Mouse (Mus musculus) CD4-positive, CD25-positive, alpha-beta regulatory T cell, adult 2 months (primary cell): ENCODE data around the gene Mrpl24.
A peak's percentile ranks its signal among the peaks of the same experiment; 100 is the strongest.

ENCODE experiments used
- DNase-seq: peaks from one replicate; pipeline ENCODE4 v3.0.0-alpha.2; 2012; ENCODE audit warnings: low read depth, low spot score

The Mrpl24 gene

DNA sequence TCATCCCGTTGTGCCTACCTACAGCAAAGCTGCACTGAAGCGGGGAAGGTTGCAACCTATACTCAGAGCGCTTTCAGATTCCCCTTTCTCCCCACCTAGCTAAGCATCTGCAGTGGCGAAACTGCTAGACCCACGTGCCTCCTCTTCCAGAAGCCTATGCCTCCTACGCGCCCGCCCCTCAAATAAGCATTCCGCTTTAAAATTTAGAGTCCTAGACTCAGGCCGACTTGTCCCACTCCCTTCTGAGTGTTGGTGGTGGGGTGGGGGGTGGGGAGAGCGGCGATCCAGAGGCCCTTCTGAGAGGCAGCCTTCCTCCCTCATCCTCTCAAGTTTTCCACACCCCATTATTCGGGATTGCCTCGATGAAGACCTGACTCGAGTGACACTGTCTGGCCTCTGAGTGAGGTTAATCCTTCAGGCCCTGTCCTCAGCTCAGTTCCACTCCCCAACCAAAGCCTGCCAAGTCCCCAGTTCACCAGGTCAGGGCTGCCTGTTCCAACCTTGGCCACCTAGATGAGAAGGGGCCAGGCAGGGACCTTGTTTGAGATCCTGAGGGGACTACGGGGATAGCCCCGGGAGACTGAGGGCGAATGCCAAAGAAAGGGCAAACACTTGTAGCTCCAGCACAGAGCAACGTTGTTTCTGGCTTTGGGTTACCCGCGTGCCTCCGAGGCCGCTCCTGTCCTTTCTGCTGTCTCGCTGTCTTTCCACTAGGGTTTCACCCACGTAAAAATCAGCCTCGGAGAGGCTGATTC, 27.9 kb downstream of the Mrpl24 start:
- DNase-seq, result peak; percentile 44

DNA sequence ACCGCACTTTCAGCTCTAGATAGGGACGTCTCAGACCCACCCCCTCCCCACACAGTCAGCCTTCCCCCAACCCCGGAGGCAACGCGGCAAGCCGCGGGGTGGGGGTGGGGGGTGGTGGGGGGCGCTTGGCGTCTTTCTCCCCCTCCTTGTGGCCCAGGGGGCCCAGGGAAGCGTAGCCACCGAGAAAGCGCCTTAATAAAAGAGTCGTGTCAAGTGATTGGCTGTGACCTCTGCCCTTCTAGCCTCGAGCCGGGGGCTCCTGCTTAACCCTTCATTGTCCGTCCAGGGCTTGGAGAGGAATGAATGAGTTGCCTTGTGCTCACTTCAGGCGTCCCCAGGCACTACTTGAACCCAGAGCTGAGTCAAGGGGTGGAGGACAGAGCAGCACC, 28.5 kb downstream of the Mrpl24 start:
- DNase-seq, result no peak

DNA sequence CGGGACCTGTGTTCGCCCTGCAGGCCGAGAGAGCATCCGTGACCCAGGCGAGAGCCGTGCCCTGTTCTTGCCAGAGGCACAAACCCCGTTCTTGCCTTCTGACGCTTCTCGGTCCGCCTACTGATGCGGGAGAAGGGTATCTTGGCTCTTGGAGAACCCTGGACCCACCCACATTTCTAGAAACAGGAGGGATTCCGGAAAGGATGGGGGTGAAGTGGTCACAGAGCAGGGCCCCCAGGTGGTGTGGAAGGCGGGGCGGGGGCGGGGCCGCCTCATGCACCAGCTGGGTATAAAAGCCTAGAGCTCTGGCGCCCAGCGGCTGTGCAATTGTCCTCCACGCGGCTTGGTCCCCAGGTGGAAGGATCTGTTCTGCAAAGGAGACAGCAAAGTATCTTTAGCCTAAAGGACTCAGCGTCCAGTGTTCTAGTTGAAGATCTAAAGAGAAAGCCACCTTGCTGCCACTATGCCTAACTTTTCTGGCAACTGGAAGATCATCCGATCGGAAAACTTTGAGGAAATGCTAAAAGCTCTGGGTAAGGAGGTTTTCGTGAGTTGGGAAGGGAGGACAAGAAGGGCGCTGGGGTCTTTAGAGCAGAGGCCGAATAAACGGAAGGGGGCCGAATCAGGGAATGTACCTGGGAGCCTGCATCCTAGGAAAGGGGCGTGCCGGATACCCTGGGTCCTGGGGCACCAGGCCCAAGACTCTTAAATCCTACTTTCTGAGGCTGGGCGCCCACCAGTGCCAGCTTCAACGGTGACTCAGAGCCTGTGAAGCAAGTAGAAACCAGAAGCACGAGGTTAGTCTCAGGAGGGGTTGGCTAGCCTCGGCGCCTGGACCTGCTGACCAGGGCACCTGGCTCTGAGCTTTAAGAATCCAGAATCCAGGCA, 29.3 kb downstream of the Mrpl24 start, which contains the start of gene Crabp2:
TSS of gene Crabp2 (plus strand) at position 289 of the 888 bp plus-strand sequence.
- peak; percentile 45 for DNase-seq

DNA sequence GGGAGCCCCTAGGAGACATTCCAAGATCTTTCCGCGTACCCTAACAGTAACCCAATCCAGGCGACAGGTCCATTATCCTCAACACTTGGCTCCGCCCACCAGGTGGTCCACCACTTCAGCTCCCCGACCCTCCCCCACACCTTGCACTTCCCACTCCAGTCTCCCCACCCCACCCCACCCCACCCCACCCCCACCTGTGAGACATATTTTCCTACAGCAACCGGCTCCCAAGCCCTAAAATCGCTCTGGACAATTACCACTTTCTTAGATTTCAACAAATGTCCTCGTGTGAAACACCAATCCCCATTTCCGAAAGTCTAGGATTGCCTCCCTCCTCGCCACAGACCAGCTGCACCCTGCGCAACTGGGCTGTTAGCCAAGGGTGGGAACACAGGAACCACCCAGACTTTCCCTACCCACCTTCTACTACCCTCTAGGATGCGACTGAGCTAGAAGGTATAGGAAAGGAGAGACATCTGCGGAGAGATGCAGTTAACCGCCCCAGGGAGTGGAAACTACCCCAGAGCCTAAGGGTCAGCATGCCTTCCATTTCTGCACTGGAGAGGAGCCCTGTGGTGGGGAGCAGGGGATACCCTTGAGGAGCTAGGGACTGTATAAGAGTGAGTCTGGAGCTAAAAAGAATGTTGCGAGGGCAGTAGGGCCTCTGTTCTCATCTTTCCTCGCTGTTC, 30.1 kb downstream of the Mrpl24 start:
- DNase-seq, result no peak

DNA sequence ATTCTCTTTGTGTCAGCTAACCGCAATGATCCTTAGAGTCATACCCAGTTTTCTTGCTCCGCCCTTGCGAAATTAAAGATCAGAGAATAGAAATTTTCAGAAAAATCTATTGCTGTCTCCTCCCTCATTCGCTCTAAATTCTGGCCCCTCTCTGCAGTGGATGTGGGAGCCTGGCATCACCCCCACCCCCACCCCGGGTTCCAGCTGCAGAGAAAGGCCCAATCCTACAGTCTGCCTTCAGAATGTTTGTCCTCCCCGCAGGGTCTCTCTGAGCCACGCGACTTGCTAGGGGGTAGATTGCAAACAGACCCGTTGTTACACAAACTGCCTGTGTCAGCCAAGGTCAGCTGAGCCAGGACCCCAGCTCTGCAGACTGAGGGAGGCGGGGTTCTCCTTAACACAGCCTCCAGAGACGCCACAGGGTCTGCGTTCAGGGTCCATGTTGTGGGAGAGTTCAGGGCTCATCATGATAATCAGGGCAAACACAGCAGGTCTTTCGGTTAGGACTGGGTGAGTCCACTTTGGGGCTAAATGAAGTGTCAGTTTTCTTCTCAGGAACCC, 30.7 kb downstream of the Mrpl24 start:
- no peak for DNase-seq

DNA sequence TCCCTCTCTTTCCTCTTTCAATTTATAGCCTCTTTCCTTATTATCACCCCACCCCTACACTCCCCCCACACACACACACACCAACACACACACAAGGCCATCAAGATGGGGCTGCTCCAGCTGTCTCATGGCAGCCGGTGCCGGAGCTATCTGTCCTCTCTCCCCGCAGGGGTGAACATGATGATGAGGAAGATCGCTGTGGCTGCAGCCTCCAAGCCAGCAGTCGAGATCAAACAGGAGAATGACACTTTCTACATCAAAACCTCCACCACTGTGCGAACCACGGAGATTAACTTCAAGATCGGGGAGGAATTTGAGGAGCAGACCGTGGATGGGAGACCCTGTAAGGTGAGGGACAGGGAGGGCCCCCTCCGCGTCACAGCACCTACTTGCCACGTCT, 32.6 kb downstream of the Mrpl24 start:
- no peak for DNase-seq

DNA sequence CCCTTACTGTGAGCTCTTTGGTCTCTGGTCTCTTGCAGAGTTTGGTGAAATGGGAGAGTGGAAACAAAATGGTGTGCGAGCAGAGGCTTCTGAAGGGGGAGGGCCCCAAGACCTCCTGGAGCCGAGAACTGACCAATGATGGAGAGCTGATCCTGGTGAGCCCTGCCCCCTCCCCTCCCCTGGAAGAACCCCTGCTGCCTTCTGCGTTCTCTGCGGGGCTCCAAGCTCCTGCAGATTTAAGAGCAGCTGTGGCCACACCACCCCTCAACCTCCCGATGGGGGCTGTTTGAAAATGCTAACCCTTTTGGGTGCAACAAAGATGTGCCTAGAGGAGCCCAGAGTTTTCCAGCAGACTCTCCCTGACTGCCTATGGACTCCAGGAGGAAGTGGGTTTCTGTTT, 33.1 kb downstream of the Mrpl24 start:
- DNase-seq, result no peak

DNA sequence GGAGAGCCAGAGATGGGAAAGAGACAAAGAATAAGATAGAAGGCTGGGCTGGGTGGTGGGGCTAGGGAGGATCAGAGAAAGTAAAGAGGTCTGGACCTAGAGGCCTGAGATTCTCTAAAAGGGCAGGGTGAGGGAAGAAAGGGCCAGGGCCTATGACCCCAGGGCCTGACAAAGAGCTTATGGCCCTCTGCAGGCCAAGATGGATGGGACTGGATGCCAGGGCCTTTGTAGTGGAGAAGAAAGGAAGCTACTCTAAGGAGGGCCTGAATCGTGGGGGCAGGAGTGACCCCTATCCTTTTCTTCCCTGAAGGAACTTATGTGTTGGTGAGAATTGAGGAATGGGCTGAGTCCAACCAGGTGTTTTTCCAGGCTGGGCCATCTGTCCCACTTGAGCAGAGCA, 38.8 kb downstream of the Mrpl24 start:
- no peak for DNase-seq

DNA sequence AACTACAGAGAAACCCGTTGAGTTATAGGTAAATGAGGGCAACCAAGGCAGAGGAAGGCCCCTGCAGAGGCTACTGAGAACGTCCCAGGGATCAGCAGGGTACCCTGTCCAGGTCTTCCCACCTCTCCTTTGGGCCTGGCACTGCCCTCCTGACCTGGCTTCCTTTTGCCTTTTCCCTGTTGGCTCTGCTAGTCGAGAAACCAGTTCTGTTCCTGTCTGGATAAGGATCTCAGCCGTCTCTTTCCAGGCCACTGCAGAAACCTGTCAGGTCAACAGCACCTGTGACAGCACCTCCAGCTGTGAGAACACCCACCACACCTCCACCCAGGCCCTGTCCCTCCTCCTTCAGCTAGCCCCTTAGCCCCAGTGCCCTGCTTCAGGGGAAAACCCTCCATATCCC, 39.2 kb downstream of the Mrpl24 start:
- no peak for DNase-seq

DNA sequence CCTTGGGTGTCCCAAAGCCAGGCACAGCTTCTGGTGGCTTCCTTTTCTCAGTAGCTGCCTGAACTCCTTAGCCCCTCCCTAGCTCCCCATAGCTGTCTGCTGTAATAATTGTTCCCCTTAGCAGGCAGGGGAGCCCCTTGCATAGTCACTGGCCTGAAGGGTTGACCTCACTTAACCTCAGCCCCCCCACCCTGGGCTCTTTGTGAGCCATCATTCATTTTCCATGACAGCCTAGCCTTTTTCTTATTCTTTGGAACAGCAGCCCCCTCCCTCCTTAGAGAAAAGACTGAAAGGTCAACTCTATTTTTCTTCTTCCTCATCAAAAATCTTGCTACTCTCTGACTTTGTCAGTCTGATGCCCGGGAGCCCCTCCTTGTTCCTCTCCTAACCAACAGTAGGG, 39.7 kb downstream of the Mrpl24 start:
- no peak for DNase-seq

DNA sequence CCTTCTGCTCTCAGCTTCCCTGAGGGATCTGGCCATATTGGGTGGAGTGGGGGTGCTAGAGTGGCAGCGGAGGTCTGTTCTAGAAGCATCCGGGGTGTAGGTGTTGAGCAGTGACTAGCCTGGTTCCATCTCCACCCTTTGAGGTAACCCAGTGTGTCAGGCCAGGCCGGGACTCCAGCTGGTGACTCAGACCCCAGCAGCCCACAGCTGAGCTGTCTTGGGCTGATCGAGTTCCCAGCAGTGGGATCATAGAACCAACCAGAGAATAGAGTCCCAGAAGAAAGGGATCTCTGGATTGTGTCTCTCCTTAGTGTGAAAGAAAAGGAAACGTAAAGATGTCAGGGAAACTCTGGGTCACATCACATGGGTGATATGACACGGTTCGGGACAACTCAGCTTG, 40.1 kb downstream of the Mrpl24 start:
- DNase-seq, result no peak

DNA sequence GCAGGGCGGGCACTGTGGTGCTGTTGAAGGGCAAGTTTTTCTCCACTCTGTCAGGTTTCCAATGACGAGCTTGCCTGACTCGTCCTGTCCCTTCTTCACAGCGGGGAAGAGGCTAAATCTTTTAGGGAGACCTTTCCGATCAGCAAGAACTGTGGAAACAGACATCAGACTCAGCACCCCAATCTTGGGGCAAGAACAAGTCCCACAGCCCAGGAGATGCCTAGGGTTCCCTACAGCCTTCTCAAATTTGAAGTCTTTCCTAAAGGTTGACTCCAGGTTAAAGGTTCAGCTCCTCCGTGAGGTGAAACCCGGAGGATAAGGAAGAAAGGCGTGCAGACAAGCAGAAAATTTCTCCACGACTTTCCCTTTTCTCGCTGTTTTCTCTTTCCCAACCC, 40.9 kb downstream of the Mrpl24 start:
- DNase-seq, result no peak

DNA sequence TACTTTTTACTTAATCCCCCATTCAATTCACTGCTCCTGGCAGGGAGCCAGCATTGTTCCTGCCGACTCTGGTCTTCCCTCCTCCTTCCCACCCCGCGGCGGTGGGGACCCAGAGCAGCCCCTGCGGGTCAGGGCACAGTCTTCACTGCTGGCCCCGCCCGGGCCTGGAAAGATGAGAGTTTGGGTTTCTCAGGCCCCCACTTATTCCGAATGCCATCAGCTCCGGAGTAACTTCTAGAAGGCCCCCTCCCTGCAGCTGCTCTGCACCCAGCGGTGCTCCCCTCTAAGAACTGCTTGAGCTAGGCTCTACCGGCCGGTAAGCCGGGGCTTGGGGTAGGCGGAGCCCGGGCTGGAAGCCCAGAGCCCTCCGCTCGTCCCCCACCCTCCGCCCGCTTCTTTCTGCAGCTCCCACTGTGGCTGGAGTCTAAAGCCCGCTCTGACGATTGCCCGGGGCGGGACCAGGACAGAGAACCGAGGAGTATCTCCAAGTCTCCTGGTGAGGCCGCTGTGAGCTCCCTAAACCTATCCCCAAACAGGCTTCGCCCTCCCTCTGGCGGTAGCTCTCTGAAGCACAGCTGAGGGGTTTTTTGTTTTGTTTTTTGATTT, 41.4 kb downstream of the Mrpl24 start:
- DNase-seq, result peak; percentile 85

DNA sequence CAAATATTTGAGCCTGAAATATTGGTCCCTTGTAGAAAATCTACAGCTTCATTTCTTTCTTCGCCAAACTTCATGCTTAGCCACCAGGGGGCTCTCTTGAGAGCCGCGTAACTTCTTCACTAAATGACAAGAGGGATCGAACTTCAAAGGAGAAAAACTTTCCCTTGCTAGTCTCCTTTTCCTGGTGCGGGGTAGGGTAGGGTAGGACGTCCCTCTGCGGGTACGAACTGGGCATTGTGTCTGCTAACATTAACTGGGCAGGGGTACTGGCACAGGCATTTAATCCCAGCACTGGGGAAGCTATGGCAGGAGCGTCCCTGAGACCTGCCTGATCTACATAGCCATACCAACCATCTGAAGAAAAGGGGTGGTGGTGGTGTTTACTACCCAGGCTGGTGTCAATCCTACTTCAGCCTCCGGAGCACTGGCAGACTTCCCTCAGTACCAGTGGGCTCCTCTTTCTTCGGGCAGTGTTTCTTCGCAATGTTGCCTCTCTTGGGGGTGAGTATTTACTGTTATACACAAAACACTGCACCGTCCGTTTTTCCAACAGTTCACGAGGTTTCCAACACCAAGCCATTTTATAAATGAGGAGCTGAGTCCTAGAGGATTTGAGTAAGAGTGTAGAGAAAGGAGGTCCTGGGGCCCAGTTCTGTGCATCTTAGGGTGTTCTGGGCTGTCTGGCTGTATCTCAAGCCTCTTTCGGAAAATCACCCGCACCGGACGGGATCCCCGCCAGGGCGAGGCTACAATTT, 51.1 kb downstream of the Mrpl24 start:
- peak; percentile 83 for DNase-seq

DNA sequence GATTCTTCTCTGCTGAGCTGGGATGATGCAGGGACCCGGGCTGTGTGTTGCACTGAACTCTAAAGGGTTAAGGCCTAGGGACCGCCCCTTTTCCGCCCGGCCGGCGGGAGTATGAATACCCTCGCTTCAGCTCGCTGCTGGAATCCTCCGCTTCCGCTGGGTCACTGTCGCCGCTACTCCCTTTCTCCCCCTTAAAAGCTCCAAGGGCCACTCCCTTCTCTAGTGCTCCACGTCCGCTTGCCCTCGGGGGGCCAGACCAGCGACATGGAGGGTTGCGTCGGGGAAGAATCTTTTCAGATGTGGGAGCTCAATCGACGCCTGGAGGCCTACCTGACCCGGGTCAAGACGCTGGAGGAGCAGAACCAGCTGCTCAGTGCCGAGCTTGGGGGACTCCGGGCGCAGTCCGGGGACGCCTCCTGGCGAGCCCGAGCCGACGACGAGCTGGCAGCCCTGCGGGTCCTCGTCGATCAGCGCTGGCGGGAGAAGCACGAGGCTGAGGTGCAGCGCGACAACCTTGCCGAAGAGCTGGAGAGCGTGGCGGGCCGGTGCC, 51.7 kb downstream of the Mrpl24 start, which contains the start of gene Nes:
TSS of gene Nes (plus strand) at position 140 of the 550 bp plus-strand sequence.
- peak; percentile 34 for DNase-seq

DNA sequence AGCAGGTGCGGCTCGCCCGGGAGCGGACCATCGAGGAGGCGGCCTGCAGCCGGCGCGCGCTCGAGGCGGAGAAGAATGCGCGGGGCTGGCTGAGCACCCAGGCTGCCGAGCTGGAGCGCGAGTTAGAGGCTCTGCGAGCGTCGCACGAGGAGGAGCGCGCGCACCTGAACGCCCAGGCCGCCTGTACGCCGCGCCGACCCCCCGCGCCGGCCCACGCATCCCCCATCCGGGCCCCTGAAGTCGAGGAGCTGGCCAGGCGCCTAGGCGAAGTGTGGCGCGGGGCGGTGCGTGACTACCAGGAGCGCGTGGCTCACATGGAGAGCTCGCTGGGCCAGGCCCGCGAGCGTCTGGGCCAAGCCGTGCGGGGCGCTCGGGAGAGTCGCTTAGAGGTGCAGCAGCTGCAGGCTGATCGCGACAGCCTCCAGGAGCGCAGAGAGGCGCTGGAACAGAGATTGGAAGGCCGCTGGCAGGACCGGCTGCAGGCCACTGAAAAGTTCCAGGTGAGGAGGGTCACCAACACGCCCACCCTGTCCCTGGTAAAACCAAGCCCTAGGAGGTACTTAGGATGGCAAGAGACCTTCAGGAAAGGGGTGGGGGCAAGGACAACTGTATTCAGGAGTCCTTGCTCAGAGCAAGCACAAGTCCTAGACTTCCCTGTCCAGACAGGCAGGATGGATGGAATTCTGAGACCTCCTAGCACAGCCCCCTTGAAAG, 52.3 kb downstream of the Mrpl24 start:
- peak; percentile 34 for DNase-seq

DNA sequence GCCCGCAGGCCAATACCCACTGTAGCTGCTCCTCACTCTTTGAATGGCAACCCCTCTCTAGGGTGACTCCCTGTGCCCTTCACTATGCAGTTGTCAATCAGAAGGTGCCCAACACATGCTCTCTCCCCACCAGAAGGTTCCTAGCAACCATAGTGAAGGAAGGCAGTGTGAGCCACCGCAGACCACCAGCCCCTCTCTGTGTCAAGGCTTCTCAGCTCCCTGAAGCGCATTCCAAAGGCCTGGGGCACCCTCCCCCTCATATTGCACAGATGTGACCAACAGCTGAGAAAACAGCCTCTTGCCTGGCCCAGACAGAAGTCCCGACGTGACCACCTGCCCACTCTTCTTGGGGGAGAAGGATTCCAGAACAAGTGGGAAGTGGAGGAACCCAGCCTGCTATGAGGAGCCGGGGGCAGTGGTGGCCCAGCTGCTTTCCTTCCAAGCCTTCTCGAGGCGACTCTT, 52.9 kb downstream of the Mrpl24 start:
- no peak for DNase-seq

DNA sequence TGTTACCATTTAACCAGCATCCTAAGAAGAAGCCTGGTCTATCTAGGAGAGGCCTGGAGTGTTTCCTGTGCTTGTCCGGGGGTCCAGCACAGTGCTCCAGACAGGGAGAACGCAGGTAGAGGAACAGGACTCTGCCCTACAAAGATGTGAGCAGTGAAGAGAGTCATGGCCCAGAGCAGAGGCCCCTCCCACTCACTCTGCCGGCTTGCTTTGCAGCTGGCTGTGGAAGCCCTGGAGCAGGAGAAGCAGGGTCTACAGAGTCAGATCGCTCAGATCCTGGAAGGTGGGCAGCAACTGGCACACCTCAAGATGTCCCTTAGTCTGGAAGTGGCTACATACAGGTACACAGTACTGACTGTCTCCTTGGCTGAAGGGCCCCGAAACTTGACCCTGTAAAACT, 53.5 kb downstream of the Mrpl24 start:
- no peak for DNase-seq
